Comparison of ENCODE assay signal across 19 mouse cellular contexts in genomic region chr1:161670937-161671336, GRCm38 (mm10).
A peak's percentile ranks its signal among the peaks of the same experiment; 100 is the strongest.
DNase-seq lines count a peak whose midpoint lies in the region; ATAC-seq lines count a peak whose summit lies in the region.
"Had no signal": no experiment of that assay in that cellular context is flagged by ENCODE, and none has a peak within 500 bp of the region (broad histone marks: within the 10 kb centered on the region; RNA-seq: fewer than 3 reads in every experiment).

No protein-coding gene starts in this region.

- H3K4me3 ChIP-seq in hindbrain, embryonic 12.5 days: no peak overlapping the region
- H3K4me3 ChIP-seq in neural tube, embryonic 15.5 days (replicated peaks): no peak overlapping the region
- H3K4me3 ChIP-seq: embryonic facial prominence, embryonic 13.5 days; hindbrain, embryonic 13.5 days; limb, embryonic 12.5 days; megakaryocyte, embryonic 14.5 days had no signal

- H3K27me3 ChIP-seq in hindbrain, embryonic 12.5 days: no peaks in the 10 kb centered on the region
- H3K27me3 ChIP-seq in neural tube, embryonic 15.5 days (replicated peaks): no peaks in the 10 kb centered on the region
- H3K27me3 ChIP-seq: embryonic facial prominence, embryonic 13.5 days; hindbrain, embryonic 13.5 days; limb, embryonic 12.5 days had no signal

- H3K9ac ChIP-seq in hindbrain, embryonic 12.5 days: no peak overlapping the region
- H3K9ac ChIP-seq in neural tube, embryonic 15.5 days (replicated peaks): no peak overlapping the region
- H3K9ac ChIP-seq: embryonic facial prominence, embryonic 13.5 days; hindbrain, embryonic 13.5 days; limb, embryonic 12.5 days had no signal

- no peaks in the 10 kb centered on the region for H3K9me3 ChIP-seq in hindbrain, embryonic 12.5 days (replicated peaks)
- no peaks in the 10 kb centered on the region for H3K9me3 ChIP-seq in neural tube, embryonic 15.5 days (replicated peaks)
- H3K9me3 ChIP-seq: embryonic facial prominence, embryonic 13.5 days; hindbrain, embryonic 13.5 days; limb, embryonic 12.5 days; megakaryocyte, embryonic 14.5 days had no signal

- 86% methylated on average over 5 of the region's 5 CpGs for WGBS in hindbrain, embryonic 12.5 days
- WGBS in neural tube, embryonic 15.5 days: 89% methylated on average over 5 of the region's 5 CpGs

- no peaks in the 10 kb centered on the region for H3K36me3 ChIP-seq in hindbrain, embryonic 12.5 days
- H3K36me3 ChIP-seq in neural tube, embryonic 15.5 days: no peaks in the 10 kb centered on the region
- H3K36me3 ChIP-seq: embryonic facial prominence, embryonic 13.5 days; hindbrain, embryonic 13.5 days; limb, embryonic 12.5 days had no signal

- H3K4me2 ChIP-seq in hindbrain, embryonic 12.5 days (replicated peaks): no peak overlapping the region
- no peak overlapping the region for H3K4me2 ChIP-seq in neural tube, embryonic 15.5 days
- H3K4me2 ChIP-seq: embryonic facial prominence, embryonic 13.5 days; hindbrain, embryonic 13.5 days; limb, embryonic 12.5 days had no signal

- no peaks in the 10 kb centered on the region for H3K4me1 ChIP-seq in hindbrain, embryonic 12.5 days
- H3K4me1 ChIP-seq in neural tube, embryonic 15.5 days: no peaks in the 10 kb centered on the region
- H3K4me1 ChIP-seq: embryonic facial prominence, embryonic 13.5 days; hindbrain, embryonic 13.5 days; limb, embryonic 12.5 days; megakaryocyte, embryonic 14.5 days had no signal

- H3K27ac ChIP-seq in hindbrain, embryonic 12.5 days: no peak overlapping the region
- H3K27ac ChIP-seq in neural tube, embryonic 15.5 days (replicated peaks): no peak overlapping the region
- H3K27ac ChIP-seq: embryonic facial prominence, embryonic 13.5 days; hindbrain, embryonic 13.5 days; limb, embryonic 12.5 days; stomach, postnatal 0 days had no signal

- DNase-seq in lung, postnatal 25 days (ENCODE audit: low spot score): peak; percentile 21
- DNase-seq in lung, postnatal 4 days: no peak
- peak; percentile 90 for DNase-seq in T-cell, adult 2 months (ENCODE audit: low spot score)
- DNase-seq in natural killer cell, adult 2 months (ENCODE audit: low spot score in 2 of 2): peak; percentile 70 to 81
- peak; percentile 49 to 70 for DNase-seq in thymus, postnatal 36 days
- no peak for DNase-seq in layer of hippocampus, postnatal 10 days (ENCODE audit: low spot score in 2 of 2)
- DNase-seq: B cell, adult 2 months; cerebellum, postnatal 14 days; kidney, adult 2 months; kidney, postnatal 36 days; layer of hippocampus, postnatal 36 days; right cerebral cortex, postnatal 14 days had no signal

- no peak for ATAC-seq in hindbrain, embryonic 12.5 days (ENCODE audit: low FRiP score)
- ATAC-seq in neural tube, embryonic 15.5 days (ENCODE audit: low FRiP score): no peak

Comparison
In these comparisons a context has a peak if more than half of its experiments do, and no peak if none do; other contexts are left out.
1. DNase-seq: peak in lung, postnatal 25 days (single experiment), T-cell, adult 2 months (single experiment), natural killer cell, adult 2 months (2 of 2) and thymus, postnatal 36 days (2 of 2); none in lung, postnatal 4 days (0 of 2) and layer of hippocampus, postnatal 10 days (0 of 2).